Mouse (Mus musculus) spleen, adult 12 weeks (tissue): ENCODE data around the gene Adgrb3.
"Not testable (repeated sequence)": the region's sequence is repeated elsewhere in the genome, so short reads cannot be mapped to it uniquely, and the experiment has no call there.

Experiments
- DNase-seq: peaks from one replicate; pipeline ENCODE4 v3.0.0; 2022; ENCODE audit warnings: low spot score

The Adgrb3 gene

DNA sequence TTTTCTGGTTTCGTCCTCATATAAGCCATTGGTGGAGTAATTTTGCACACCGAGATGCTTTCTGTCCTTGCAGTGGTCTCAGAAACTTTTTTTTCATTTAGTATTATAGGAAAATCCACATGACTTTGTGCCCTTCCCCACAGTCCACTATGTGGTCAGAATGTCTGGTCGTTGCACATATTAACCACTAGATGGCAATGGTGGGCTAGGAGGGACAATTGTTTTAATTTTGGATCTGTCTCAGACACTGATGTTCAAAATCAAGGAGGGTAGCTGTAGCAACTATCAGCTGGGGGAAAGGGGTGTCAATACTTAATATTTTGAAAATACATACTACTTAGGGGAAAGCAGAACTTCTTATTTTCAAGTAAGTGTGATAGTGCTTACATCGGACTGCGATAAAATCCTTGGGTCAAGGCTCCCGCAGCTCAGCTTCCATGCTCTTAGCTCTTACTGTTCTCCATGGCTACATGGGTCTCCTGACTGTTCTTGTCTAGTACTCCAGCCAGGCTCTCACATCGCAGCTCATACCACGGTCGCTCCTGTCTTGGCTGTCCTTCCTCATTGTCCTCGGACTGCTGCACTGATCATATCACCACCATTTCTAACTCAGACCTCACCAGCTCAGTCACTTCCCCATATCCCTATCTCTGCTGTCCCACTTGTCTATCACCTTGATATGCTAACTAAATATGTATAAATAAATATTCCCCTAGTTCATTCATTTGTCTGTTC lies 319.0 kb downstream of the Adgrb3 start:
- no peak for DNase-seq

DNA sequence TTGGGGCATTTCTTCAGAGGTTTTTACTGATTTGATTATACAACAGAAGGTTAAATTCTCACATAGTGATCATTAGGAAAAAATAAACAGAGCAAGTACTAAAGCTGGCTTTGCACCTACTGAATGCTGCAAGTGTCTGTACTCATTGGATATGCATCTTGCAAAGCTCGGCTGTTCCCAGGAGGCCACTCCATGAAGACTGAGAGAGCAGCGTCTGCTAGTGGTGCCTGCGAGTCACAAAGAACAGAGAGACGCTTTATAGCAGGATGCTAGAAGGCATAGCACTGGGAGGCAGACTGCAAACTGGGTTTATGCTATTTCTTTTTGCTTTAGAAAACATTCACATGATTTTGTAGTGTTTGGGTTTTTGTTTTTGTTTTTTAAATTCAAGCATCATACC lies 325.2 kb downstream of the Adgrb3 start:
- no peak for DNase-seq

DNA sequence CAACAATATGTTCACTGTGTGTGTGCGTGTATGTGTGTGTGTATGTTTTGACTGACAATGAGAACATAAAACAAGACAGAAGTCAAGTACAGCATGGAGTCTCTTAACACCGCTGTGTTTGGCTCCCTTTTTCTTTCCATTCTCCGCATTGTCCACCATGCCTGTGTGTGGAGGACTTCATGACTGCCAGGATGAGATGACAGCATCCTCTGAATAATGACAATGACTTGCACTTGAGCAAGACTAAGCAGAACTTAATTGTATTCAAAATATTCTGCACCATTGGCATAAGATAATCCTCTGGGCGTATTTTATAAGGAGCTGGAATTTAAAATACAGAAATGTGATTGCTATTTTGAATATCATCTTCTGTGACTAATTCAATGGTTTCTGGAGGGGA lies 326.0 kb downstream of the Adgrb3 start:
- no peak for DNase-seq

DNA sequence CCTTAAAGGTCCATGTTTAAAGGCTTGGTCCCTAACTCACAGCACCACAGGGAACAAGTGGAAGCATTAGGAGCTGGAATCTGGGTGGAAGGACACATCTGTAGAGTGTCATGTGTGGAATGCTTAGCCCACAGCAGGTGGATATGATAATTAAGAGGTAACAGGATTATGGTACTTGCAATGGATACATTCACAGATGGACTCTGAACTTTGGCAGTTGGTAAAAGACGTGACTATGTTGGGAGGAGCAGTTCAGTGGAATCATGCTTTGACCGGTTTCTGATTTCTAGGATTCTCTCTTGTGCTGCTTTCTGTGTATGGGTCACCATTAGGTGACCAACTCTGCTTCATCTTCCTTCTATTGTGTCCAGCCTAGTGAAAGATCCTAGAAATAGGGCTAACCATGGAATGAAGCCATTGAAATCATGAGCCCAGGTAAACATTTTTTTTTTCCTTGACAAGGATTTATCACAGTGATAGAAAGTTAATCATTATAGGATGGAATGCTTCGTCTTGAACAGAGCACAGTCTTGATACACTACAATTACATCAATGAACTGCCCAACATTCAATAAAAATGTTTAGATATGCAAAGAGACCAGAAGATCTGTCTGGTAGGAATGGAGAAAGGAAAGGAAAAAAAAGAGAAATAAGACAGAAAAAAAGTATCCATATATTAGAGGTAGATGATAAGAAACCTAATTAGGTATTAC lies 334.1 kb downstream of the Adgrb3 start:
- DNase-seq: no peak

DNA sequence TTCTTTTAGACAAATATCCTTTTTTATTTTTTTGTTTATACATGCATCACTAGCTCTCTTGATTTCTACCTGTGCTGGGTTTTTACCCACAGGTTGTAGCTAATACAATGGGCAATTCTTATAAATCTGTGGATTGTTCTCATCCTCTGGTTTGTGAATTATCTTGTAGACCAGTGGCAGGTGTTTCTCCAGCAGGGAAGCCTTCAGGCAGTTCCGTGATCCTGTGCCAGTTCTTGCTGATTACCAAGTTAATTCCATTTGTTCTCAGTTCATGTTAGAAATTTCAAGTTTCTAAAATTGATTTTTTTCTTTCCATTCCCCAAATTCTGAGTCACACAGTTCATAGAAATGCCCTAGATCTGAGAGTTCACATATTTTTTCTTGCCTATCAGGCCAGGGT lies 338.0 kb downstream of the Adgrb3 start:
- no peak for DNase-seq

DNA sequence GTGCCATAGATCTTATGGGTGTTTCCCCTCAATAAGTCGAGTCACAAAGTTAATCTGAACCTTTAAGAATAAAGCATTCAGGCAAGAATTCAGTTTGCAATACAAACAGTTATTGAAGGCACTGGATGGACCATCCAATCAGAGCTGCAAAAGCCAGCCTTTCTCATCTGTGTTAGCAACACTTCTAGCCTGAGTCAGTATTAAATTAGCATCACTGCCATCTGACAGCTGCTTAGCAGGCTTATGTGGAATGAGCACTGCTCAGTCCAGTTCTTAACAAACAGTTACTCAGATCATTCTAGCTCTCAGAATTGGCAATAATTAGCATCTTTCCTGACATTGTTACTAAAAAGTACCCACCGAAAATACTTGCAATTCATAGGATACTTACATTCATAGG lies 339.3 kb downstream of the Adgrb3 start:
- no peak for DNase-seq

DNA sequence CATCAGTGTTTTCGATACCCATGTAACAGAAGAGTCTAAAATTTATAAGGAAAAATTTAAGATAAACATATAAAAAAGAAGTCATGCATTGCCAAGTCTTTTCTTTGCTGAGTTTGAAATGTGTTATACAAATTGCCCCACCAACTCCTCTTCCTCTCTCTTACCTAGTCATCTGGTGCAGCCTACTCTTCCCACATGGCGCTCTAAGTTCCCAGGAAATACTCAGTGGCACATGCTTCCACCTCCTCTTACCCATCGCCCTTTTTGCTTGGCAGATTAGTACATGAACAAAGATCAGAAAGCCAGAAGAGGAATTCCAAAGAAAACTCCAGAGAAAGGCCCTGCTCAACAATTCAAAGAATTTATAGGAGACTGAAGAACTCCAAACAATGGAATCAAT lies 353.8 kb downstream of the Adgrb3 start:
- DNase-seq: no peak

DNA sequence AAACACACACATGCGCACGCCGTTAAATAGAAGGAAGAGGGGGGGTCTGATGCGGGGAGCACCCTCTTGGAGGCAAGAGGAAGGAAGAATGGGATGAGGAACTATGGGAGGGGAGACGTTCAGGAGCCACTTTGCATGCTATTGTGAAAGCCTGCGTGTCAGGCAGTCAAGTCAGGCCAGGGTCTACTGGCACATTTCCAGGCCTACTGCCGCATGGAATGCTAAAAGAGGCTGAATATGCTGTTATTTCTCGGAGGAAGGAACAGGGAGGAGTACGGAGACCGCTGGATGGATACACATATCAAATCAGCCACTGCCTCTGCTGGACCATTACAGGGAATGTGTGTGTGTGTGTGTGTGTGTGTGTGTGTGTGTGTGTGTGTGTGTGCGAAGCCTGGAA lies 355.0 kb downstream of the Adgrb3 start:
- DNase-seq: no peak

DNA sequence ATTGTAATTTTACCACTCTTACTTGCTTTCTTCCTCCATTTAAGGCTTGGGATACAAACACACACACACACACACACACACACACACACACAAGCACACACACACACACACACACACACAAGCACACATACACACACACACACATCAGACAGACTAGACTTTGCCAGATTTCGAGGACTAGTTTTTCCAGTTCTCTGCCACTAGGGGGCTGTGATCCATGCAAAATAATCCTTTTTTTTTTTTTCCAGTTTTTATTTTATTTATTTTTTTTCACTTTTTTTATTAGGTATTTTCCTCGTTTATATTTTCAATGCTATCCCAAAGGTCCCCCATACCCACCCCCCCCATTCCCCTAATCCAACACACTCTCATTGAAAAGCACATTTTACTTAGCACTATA lies 357.9 kb downstream of the Adgrb3 start:
- DNase-seq: not testable (repeated sequence)

DNA sequence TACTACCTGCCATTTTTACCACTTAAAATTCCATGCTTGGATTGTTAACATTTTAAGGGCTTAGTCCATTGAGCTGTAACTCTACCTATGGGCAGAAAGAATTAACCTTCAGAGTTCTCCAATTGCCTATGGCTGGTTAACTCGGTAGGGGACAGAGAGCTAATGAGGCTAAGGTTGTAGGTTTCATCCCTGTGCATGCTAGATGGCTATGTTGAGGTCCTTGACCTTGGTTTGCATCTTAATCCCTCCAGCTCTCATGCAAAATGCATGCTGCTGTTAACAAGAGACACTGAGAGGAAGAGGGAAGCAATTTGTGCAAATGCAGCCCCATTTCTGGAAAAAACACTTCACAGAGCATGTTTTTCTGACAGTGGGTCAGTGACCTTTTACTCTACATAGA lies 366.9 kb downstream of the Adgrb3 start:
- no peak for DNase-seq

DNA sequence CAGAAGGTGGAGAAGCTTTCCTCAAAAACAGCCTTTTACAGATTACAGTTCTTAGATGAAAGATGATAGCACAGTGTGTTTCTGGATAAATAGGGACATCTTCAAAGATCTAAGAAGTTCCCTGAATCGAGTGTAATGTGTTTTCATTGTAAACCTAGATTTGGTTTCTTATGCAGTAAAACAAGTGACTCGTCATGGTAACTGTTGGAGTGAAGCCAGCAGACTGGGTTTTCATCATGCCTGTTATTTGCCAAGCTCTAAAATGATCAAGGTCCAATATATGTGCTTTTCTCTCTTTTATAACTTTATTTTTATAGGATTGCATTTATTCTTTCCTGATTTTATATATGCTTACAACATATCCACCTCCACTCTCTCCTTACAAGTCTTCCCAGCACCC lies 394.0 kb downstream of the Adgrb3 start:
- no peak for DNase-seq

DNA sequence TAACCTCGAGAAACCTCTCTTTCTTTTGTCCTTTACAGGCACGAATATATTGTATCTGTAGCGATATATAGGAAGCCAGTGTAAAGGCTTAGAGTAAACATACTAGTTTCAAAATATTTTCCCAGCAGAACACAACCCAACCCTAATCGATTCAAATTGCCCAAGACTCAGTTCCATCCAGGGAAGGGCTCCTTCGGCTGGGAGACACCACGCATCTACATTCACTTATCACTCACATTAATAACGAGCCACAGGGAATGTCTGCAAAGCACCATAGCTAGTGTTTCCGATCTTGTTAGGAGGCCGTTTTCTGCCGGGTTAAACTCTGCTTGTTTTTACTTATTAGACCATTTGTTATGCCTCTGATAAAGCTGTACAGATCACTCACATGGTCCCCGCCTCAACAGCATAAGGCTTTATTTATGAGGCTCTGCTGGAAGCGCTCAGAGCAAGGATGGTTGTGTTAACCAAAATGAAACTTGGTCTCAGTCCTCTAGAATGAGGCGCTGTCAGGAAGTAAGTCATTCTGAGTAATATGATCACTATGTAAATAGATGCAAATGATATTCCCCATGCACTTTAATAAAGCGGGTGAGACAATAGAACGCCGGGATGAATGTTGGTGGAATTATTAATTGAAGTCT lies 399.2 kb downstream of the Adgrb3 start:
- no peak for DNase-seq

DNA sequence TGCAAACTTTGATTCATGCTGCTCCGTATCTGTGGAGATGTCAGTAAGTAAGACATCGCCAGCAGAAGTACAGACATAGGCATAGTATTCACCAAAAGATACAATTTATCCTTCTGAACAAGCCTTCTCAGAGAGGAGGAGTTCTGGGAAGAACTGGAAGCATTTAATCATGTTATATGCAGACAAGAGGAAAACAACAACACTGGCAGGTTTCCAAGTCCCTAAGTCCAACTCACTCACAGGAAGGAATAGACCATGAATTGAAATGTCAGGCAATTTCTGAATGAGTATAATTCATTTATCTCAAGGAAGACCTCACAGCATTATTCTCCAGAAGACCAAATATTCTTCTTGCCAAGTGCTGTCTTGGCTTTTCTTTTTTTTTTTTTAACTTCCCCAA lies 408.8 kb downstream of the Adgrb3 start:
- no peak for DNase-seq

DNA sequence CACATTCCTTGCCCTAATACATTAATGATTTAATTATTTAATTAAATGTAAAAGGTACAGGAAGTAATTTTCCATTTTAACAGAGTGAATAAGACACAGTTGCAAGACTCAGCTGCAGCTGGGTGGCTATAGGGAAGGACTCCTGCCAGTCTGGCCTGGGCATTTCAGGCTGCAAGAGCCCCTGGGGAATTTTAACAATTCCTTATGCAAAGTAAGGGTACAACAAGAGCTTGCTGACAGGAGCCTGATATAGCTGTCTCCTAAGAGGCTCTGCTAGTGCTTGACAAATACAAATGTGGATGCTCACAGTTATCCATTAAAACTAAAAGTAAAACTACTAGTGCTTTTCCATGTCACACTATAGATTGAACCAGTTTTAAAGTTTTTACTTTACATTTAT lies 410.1 kb downstream of the Adgrb3 start:
- no peak for DNase-seq

DNA sequence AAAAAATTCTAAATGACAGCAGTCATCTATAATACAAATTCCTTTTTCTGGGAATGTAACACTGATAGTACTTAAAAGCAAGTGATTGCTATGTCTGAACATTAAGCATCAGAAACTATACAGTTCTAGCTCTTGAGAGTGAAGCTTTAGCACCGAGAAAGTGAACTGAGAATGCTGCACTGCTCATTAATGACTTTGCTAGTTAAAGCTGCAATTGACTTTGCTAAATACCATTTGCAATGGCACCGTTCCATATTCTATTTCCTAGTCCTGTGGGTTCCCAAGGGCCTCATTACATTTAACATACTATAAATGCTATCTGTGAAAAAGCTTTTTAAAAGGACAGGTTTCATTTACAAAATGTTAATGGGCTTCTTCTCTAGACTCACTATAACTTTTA lies 414.4 kb downstream of the Adgrb3 start:
- DNase-seq: no peak

DNA sequence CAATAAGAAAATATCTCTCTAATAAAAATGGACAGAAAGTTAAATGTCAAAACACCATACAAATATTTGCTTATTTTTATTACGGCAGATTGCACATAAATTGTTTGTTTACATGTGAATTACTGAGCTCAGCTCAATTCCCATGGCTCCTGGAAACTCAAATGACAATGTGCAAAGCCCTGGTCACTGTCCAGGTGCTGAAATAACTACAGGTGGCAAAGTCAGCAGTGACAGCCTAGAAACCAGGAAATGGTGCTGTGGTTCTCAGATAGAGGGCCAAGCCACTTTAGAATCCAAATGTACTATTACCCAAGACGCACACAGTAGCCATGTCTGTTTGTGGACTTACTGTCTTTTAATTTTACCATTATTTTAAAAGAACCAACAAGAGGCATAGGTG lies 465.3 kb downstream of the Adgrb3 start:
- DNase-seq: no peak

DNA sequence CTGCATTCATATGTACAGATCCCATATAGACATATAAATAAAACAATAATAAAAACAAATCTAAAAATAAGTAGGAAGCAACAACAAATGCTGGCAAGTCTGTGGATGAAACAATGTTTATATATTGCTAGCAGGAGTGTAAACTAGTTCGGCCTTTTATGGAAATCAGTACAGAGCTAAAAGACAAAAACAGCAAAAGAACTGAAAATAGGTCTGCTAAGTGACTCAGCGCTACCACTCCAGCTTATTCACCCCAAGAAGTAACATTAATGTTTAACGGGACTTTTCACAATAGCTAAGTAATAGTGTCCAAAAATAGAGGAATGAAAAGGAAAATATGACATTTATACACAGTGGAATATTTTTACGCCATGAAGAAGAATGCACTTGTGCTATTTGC lies 471.0 kb downstream of the Adgrb3 start:
- DNase-seq: no peak

DNA sequence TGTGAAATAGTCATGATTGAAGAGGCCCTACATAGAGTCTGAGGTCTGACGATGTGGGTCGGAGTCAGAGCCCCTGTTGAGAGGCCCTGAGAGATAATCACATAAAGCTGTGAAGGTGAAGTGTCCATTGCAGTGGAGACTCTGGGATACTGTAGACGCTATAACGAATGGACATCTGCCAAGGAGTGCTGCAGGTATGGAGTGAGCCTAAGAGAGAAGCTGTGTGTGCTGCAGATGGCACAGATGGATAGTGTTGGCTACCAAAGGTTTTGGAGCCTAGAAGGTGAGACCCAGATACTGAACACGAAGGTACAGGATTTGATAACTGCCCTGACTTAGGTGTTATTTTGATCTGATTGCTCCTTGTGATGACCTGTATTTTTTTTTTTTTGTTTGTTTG lies 474.0 kb downstream of the Adgrb3 start:
- DNase-seq: no peak

DNA sequence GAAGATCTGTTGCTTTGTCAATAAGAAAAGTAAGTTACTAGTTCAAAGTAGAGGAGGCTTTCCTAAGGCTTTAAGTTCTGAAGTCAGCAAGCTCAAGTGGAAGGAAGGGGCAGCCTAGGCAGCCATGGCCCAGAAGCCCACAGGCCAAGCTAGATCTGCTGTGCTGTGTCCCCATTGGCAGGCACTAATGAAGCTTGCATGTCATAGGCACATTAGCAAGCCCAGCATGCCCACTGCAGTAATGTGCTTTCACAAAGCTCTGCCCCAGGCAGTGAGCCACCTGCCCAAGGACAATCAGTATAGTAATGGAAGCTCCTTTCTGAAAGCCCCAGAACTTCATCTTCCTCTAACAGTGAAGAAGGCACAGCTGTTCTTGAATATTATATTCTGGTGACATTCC lies 484.6 kb downstream of the Adgrb3 start:
- no peak for DNase-seq

DNA sequence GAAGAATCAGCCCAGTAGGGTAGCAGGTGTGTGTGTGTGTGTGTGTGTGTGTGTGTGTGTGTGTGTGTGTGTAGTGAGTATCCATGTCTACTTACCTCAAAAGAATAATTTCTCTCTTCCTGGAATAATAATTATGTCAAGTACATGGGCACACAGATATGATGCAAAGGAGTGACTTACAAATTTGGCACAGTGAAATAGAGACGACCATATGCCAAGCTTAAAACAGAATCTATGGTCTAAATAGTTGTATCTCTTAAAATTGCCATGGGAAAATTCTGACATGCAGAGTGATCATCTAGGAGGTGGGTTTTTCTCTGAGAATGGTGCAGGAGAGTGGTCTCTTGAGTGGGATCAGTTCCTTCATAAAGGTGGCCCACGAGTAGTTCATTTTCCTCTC lies 504.1 kb downstream of the Adgrb3 start:
- no peak for DNase-seq

DNA sequence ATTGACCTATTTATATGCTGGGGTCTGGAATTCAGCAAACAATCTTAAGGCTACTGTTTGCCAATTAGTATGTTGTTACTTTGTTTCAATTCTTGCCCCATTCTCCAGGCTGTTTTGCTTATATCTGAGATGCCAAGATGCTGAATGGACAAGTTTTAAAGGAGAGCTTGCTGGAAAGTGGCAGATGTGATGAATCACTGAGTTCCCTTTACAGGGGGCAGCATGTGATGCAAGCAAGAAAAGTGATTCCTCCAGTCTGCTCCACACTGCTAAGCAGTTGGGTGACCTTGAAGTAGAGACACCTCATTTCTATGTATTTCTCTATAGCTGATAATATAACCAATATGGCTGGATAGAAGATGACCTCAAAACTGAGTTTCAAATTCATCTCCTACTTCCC lies 512.4 kb downstream of the Adgrb3 start:
- DNase-seq: no peak

DNA sequence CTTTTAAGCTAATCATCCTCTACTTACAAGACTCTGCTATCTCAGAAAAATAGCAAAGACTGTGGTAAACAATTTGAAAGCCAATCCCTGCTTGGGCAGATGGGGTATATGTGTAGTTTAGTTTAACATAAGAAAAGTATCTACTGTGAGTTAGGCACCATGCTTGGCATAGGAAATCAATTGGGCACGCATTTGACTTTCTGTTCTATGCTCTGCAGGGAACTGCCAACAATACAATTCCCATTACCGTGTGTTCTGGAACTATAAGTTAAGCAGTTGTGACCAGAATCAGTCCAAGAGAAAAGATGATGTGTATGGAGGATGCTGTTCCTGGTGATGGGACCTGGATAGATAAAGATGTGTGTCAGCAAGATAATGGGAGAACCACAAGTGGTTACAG lies 517.2 kb downstream of the Adgrb3 start:
- no peak for DNase-seq

DNA sequence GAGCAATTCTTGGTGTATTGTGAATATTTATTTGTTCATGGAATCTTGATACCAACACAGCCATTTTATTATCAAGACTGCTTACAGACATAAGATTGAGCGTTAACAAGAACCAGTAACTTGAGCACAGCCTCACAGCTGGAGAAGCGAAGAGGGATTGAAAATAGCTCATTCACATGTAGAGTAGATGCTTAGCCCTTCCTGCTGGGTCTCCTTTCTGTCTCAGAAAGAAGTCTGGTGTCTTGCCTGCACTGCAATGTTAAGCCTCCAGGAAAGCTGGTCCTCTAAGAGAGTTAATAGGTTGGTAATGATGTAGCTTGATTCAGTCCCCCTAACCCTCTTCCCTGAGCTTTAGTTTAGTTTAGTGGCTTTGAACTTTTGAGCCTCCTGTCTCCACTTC lies 519.4 kb downstream of the Adgrb3 start:
- DNase-seq: no peak

DNA sequence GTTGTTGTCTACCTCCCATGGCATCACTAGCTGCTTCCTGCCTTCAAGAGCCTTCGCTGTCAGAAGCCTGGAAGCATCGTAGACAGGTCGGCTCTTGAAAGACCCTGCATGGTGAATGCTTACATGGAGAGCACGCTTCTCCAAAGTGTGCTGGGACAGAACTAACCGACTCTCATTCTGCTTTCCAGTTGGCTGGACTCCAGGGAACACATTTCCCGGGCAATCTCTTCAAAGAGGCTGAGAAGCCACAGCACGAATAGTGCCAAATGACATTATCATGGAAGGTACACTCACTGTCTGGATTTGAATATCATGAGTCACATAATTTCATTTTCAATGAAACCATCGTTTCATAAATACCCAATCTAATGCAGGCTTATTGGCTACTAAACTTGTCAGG lies 548.0 kb downstream of the Adgrb3 start:
- DNase-seq: no peak
